Mouse (Mus musculus): ENCODE measurements around the gene Mn1. TPM values are rescaled to one million over a fixed set of nuclear protein-coding genes. Genes with fewer than 3 reads are reported as not detected.
A peak's percentile ranks its signal among the peaks of the same experiment; 100 is the strongest.

The Mn1 gene
- total RNA-seq, 1 experiment from 2014 or later = 4.6 TPM

DNA sequence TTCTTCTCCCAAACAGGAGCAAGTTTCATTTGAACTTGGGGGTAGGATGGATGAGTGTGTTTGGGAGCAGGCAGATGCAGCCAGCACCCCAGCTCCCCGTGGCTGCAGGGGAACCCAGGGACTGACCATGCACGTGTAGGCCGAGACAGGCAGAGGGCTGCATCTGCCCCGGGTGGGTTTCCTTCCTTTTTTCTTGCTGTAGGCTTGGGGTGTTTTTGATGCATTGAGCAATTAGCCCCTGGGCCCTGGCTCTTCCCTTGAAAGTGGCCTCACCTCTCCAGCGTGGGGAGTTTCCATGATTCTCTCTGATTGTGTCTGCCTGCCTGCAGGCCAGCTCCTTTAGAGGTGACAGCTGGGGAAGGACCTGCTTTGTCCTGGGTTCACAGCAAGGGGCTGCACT, 15.7 kb downstream of the Mn1 start:
- no peak for DNase-seq

- DNase-seq = no peak
These were observed 17.2 kb downstream of the Mn1 start for GRCm38 (mm10) chr5:111434342-111434842.

GRCm38 (mm10) chr5:111436260-111436659, 19.1 kb downstream of the Mn1 start:
- no peak for DNase-seq

- no peak for DNase-seq
These were observed 20.0 kb downstream of the Mn1 start for GRCm38 (mm10) chr5:111437205-111437604.

DNA sequence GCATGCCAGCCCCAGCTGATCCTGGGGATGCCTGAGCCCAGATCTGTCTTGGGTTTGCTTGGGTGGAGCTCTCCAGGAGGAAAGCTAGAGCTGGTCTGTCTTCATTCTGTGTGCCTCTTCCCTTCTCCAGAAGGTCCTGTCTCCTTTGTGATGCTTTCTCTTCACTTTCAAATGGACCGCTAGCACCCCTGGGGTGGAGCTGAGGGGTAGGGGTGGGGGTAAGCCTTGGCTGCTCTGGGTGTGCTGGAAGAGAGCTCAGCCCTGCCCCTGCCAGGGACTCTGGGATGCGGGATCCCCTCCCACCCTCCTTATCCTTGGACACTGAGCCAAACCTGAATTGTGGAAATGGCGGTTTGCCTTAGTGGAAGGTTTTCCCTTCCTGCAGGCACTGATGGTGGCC, 21.2 kb downstream of the Mn1 start:
- DNase-seq = no peak

- DNase-seq = no peak
These were observed 21.7 kb downstream of the Mn1 start for GRCm38 (mm10) chr5:111438821-111439220.

DNA sequence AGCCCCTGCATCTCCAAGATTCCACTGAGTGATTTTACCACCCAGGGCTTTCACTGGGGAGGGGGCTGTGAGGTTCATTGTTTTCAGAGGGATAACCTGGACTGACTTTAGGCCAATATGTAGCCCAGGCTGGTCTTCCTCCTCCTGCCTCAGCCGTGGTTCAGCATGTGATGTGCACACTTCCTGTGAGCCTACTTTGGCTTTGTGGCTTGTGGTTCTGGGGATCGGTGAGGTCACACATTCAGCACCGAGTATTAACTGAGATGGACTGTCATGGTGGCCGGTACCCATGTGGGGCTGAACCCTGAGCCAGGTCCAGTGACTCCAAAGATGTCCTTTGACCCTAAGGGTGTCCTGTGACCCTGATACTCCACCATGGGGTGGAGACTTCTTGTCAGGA, 23.1 kb downstream of the Mn1 start:
- DNase-seq = no peak

DNA sequence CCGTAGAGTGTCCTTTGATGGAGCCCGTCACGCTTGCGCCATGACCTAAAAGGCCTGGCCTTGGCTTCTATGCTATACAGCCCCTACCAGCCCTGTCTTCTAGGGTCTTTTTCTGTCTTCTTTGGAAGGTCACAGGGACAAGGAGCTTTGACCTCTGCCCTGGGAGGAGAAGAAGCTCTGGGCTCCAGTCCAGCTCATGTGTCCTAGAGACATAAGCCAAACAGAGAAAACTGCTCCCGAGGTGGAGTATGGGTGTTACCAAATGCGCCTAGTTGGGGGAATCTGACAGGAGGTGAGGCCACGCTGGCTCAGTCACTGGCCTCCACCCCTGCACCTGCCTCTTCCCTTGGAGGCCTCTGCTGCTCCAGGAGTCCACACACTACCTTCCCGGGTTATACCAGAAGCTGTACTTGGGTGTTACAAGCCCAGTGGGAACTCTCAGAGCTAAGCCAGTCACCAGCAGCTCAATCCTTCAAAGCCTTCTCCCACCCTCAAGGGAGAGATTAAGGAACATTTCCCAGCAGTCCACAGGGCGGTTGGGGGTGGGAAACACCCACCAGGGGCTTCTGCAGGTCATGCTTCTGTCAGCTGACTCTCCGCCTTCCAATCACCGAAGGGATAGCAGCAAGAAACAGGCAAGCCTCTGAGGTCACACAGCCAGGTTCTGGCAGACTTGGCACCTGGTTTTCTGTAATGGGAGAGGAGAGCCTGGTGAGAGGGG, 25.1 kb downstream of the Mn1 start:
- DNase-seq = no peak

GRCm38 (mm10) chr5:111443636-111444035, 26.5 kb downstream of the Mn1 start:
- DNase-seq = no peak

DNA sequence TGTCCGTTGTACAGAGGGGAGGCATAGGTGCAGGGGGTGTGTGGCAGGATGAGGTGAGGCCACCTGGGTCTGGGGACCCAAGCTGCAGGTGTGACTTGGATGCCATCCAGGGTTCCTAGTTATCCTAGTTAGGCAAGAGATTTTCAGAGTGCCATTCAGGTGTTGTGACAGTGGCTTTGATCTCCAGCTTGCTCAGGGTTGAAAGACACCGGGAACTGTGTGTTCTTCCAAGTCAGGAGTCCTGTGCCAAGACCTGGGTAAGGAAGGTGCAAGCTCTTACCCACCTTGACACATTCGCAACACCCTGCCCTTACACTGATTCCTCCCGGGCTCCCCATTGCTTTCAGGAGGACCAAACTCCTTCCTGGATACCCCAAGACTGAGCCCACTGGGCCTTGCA, 27.2 kb downstream of the Mn1 start:
- DNase-seq = no peak

DNA sequence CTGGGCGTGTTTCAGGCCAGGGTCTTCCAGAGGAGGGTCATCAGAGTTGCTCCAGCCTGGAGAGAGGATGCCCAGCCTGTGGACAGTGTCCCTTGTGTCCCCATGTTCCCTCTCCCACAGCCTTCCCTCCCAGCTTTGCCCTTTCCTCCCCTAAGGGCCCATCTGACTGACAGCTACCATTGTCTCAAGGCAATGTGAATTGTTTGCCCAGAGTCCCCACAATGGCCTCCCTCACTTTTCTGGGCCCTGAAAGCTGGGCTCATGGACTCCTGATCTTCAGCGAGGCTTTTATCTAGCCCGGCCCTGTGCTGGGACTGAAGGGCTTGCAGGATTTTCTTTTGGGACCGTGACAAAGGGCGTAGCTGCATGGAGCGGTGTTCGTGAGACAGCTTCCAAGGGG, 29.5 kb downstream of the Mn1 start:
- no peak for DNase-seq

- DNase-seq = no peak
These were observed 32.5 kb downstream of the Mn1 start for GRCm38 (mm10) chr5:111449700-111450099.

DNA sequence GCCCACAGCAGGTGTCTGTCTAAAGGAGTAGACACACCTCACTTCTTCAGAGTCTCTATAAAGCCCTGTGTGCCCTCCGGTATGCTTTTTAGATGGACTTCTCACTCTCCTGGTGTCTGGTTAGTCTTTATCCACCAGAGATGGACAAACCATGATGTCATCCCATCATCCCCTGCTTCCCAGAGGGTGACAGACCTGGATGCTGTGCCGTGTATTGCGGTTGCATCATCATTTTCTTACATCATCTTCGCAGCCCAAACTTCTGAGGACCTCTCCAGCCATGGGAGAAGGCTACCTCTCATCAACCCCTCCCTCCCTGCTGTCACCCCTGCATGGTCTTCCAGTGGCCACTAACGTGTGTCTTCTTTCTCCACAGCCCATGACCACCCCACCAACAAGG, 37.1 kb downstream of the Mn1 start:
- DNase-seq = no peak

GRCm38 (mm10) chr5:111454876-111455275, 37.7 kb downstream of the Mn1 start:
- DNase-seq = no peak

DNA sequence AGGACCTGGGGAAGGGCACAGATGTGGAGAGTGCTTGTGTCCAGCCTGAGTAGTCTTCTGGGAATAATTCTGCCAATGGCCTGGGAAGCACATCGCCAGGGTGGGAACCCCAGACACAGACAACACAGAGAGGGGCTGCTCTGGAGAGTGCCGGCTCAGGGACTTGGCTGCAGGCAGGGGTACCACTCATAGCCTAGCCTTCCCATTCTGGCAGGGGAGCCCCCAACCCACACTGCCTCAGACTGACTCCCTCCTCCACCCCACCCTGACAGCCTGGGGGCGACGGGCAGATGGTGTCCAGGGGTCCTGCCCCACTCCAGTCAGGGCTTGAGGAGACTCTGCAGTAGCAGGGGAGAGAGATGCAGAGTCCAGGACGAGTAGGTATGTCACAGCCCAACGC, 41.5 kb downstream of the Mn1 start:
- no peak for DNase-seq

DNA sequence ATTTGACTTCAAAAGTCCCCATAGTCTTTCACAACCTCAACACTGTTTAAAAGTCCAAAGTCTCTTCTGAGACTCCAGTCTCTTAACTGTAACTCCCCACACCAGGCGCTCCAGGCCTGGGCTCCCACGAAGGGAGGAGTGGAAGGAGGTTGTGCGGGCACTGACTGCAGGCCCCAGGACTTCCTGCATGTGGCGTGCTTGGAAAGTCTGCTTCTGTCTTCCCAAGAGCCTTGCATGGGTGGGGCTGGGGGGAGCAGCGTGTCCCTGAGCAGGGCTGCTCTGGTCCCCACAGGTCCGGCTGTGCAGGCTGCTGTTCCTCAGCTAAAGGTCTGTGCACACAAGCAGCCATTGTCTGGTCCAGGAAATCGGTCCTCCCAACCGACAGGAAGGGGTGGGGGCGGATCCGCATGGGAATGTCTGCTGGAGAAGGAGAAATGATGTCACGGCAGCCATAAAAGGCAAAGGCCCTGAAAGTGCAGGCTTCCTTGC, 48.7 kb downstream of the Mn1 start:
- peak; percentile 64 for DNase-seq

DNA sequence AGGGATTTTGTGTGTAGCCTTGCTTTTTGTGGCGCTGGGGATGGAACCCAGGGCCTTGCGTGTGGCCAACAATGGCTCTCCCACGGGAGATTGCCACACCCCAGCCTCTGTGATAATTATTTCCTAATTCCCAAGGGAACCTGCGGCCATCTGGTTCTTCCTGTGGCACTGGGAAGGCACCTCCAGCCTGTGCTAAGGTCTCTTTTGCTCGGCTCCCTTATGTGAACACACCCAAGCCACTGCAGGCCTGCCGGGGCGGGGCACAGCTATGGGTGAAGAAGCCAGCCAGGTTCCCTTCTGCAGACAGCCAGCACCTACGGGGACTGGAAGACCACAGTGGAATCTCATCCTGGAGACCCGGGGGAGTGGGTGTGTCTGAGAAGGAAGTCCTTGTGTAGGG, 49.3 kb downstream of the Mn1 start:
- DNase-seq = no peak

GRCm38 (mm10) chr5:111467699-111468098, 50.5 kb downstream of the Mn1 start:
- no peak for DNase-seq

DNA sequence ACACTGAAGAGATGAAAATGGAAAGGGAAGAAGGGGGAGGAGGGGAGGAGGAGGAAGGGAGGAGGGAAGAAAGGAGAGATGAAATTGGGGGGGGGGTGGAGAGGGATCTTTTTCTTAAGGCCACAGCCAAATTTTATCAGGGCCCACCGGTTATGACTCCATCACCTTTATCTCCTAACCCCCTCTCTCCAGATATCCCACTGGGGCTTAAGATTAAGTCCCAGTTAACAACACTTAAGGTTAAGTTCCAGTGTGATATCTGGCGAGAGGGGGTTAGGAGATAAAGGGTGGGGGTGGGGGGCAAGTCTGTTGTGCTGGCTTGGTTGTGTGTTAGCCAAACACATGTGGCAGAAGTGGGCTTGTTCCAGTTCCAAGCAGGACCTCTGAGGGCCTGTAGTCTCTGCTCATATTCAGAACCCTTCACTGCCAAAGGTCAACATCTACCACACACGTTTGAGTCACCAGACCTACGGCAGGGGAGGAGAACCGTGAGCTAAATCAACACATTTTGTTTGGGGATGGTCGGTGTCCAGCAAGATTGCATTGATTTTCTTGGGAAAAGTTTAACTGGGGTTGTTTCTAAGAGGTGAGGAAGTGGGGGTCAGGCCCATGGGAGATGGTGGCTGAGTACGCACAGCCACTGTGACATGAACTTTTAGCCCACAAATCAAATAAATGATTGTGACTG, 52.2 kb downstream of the Mn1 start:
- DNase-seq = no peak

GRCm38 (mm10) chr5:111470875-111471274, 53.7 kb downstream of the Mn1 start:
- DNase-seq = no peak

GRCm38 (mm10) chr5:111473425-111473824, 56.3 kb downstream of the Mn1 start:
- DNase-seq = no peak

GRCm38 (mm10) chr5:111475721-111476120, 58.6 kb downstream of the Mn1 start:
- no peak for DNase-seq

GRCm38 (mm10) chr5:111476141-111476540, 59.0 kb downstream of the Mn1 start:
- no peak for DNase-seq

DNA sequence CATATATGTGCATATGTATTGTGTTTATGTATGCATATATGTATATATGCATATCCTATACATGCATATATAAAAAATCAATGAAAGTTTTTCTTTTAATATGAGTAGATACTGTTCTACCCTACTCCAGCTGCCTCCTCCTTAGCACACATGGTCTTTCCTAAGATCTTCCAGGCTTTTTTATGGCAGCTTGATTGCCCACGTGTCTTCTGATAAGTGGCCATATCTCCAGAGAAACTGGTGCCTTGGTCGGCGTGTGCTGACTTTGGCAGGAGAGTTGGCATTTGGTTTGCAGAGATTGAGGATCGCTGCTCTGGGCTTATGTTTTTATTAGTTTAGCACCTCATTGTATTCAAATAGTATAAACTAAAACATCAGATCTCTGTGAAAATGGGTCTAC, 68.7 kb downstream of the Mn1 start:
- DNase-seq = no peak

Measured in adrenal gland, postnatal 14 days (tissue).